Mouse (Mus musculus): ENCODE measurements at regions not wholly inside any gene's neighbourhood (a gene's known extent, or its start where the extent isn't known, plus 50 kb on each side); places are given as distances from the start of the nearest gene placed in this dataset.
A peak's percentile ranks its signal among the peaks of the same experiment; 100 is the strongest.

GRCm38 (mm10) chr1:61471779-61472578 lies 166.6 kb upstream of the Pard3b start:
- TF ChIP-seq POLR2A (IDR thresholded peaks at IDR 0.05; ENCODE audit: insufficient read depth, low read depth, low read length) (no peak), CTCF (IDR thresholded peaks at IDR 0.05; ENCODE audit: insufficient read depth, low read depth, low read length) (no peak)
- WGBS, result 39% methylated on average over 6 of the region's 6 CpGs
- H3K27ac ChIP-seq (ENCODE audit: insufficient read depth, low read depth, low read length), result peak overlapping the region; percentile 37; the same call in 1 of the 2 replicates
- H3K4me1 ChIP-seq (ENCODE audit: control insufficient read depth, insufficient read depth, low read length), result 0 out of 2 replicates have a peak, but pooled peaks cover 3% of the 10 kb centered on the region
- H3K4me3 ChIP-seq (ENCODE audit: insufficient read depth, low read depth, low read length), result no peak overlapping the region

GRCm38 (mm10) chr1:61472579-61473242 lies 165.9 kb upstream of the Pard3b start:
- H3K27ac ChIP-seq (ENCODE audit: insufficient read depth, low read depth, low read length), result peak overlapping the region; percentile 58; the same call in 1 of the 2 replicates
- 0 out of 2 replicates have a peak, but pooled peaks cover 3% of the 10 kb centered on the region for H3K4me1 ChIP-seq (ENCODE audit: control insufficient read depth, insufficient read depth, low read length)
- WGBS, result 40% methylated on average over 13 of the region's 13 CpGs
- H3K4me3 ChIP-seq (ENCODE audit: insufficient read depth, low read depth, low read length), result no peak overlapping the region
- TF ChIP-seq POLR2A (IDR thresholded peaks at IDR 0.05; ENCODE audit: insufficient read depth, low read depth, low read length) (no peak), CTCF (IDR thresholded peaks at IDR 0.05; ENCODE audit: insufficient read depth, low read depth, low read length) (no peak)

- Histone ChIP-seq H3K27ac (ENCODE audit: insufficient read depth, low read depth, low read length) (no peak overlapping the region), H3K4me3 (ENCODE audit: insufficient read depth, low read depth, low read length) (no peak overlapping the region), H3K4me1 (ENCODE audit: control insufficient read depth, insufficient read depth, low read length) (peaks cover 2% of the 10 kb centered on the region; the same call in 1 of the 2 replicates)
- TF ChIP-seq CTCF (IDR thresholded peaks at IDR 0.05; ENCODE audit: insufficient read depth, low read depth, low read length), result no peak
- TF ChIP-seq POLR2A (IDR thresholded peaks at IDR 0.05; ENCODE audit: insufficient read depth, low read depth, low read length), result no peak
- WGBS, result 97% methylated on average over 3 of the region's 3 CpGs
These were observed 153.2 kb upstream of the Pard3b start for GRCm38 (mm10) chr1:61485459-61485858.

GRCm38 (mm10) chr1:61524886-61525285 lies 113.7 kb upstream of the Pard3b start:
- H3K4me3 ChIP-seq (ENCODE audit: insufficient read depth, low read depth, low read length), result no peak overlapping the region
- WGBS, result 96% methylated on average over 1 of the region's 1 CpGs
- H3K4me1 ChIP-seq (ENCODE audit: control insufficient read depth, insufficient read depth, low read length), result no peaks in the 10 kb centered on the region
- no peak overlapping the region for H3K27ac ChIP-seq (ENCODE audit: insufficient read depth, low read depth, low read length)
- TF ChIP-seq CTCF (IDR thresholded peaks at IDR 0.05; ENCODE audit: insufficient read depth, low read depth, low read length), result no peak
- TF ChIP-seq POLR2A (IDR thresholded peaks at IDR 0.05; ENCODE audit: insufficient read depth, low read depth, low read length), result no peak

- TF ChIP-seq POLR2A (IDR thresholded peaks at IDR 0.05; ENCODE audit: insufficient read depth, low read depth, low read length) (no peak), CTCF (IDR thresholded peaks at IDR 0.05; ENCODE audit: insufficient read depth, low read depth, low read length) (no peak)
- H3K4me3 ChIP-seq (ENCODE audit: insufficient read depth, low read depth, low read length), result no peak overlapping the region
- WGBS, result 94% methylated on average over 8 of the region's 8 CpGs
- no peak overlapping the region for H3K27ac ChIP-seq (ENCODE audit: insufficient read depth, low read depth, low read length)
- H3K4me1 ChIP-seq (ENCODE audit: control insufficient read depth, insufficient read depth, low read length), result no peaks in the 10 kb centered on the region
These were observed 112.7 kb upstream of the Pard3b start for GRCm38 (mm10) chr1:61525881-61526280.

- no peak overlapping the region for H3K4me3 ChIP-seq (ENCODE audit: insufficient read depth, low read depth, low read length)
- no peak for TF ChIP-seq CTCF (IDR thresholded peaks at IDR 0.05; ENCODE audit: insufficient read depth, low read depth, low read length)
- TF ChIP-seq POLR2A (IDR thresholded peaks at IDR 0.05; ENCODE audit: insufficient read depth, low read depth, low read length), result no peak
- peaks cover 4% of the 10 kb centered on the region; the same call in 1 of the 2 replicates for H3K4me1 ChIP-seq (ENCODE audit: control insufficient read depth, insufficient read depth, low read length)
- 82% methylated on average over 15 of the region's 15 CpGs for WGBS
- no peak overlapping the region for H3K27ac ChIP-seq (ENCODE audit: insufficient read depth, low read depth, low read length)
These were observed 109.9 kb upstream of the Pard3b start for GRCm38 (mm10) chr1:61528757-61529156.

GRCm38 (mm10) chr1:61530166-61530565 lies 108.5 kb upstream of the Pard3b start:
- TF ChIP-seq CTCF (IDR thresholded peaks at IDR 0.05; ENCODE audit: insufficient read depth, low read depth, low read length), result no peak
- TF ChIP-seq POLR2A (IDR thresholded peaks at IDR 0.05; ENCODE audit: insufficient read depth, low read depth, low read length), result no peak
- H3K27ac ChIP-seq (ENCODE audit: insufficient read depth, low read depth, low read length), result no peak overlapping the region
- H3K4me1 ChIP-seq (ENCODE audit: control insufficient read depth, insufficient read depth, low read length), result peaks cover 4% of the 10 kb centered on the region; the same call in 1 of the 2 replicates
- 57% methylated on average over 3 of the region's 3 CpGs for WGBS
- no peak overlapping the region for H3K4me3 ChIP-seq (ENCODE audit: insufficient read depth, low read depth, low read length)

GRCm38 (mm10) chr1:61531487-61531886 lies 107.1 kb upstream of the Pard3b start:
- peaks cover 4% of the 10 kb centered on the region; the same call in 1 of the 2 replicates for H3K4me1 ChIP-seq (ENCODE audit: control insufficient read depth, insufficient read depth, low read length)
- no peak overlapping the region for H3K27ac ChIP-seq (ENCODE audit: insufficient read depth, low read depth, low read length)
- 31% methylated on average over 5 of the region's 5 CpGs for WGBS
- no peak overlapping the region for H3K4me3 ChIP-seq (ENCODE audit: insufficient read depth, low read depth, low read length)
- no peak for TF ChIP-seq CTCF (IDR thresholded peaks at IDR 0.05; ENCODE audit: insufficient read depth, low read depth, low read length)
- TF ChIP-seq POLR2A (IDR thresholded peaks at IDR 0.05; ENCODE audit: insufficient read depth, low read depth, low read length), result no peak

- WGBS, result 46% methylated on average over 3 of the region's 3 CpGs
- TF ChIP-seq CTCF (IDR thresholded peaks at IDR 0.05; ENCODE audit: insufficient read depth, low read depth, low read length), result no peak
- no peak for TF ChIP-seq POLR2A (IDR thresholded peaks at IDR 0.05; ENCODE audit: insufficient read depth, low read depth, low read length)
- Histone ChIP-seq H3K4me3 (ENCODE audit: insufficient read depth, low read depth, low read length) (no peak overlapping the region), H3K4me1 (ENCODE audit: control insufficient read depth, insufficient read depth, low read length) (no peaks in the 10 kb centered on the region), H3K27ac (ENCODE audit: insufficient read depth, low read depth, low read length) (no peak overlapping the region)
These were observed 98.5 kb upstream of the Pard3b start for GRCm38 (mm10) chr1:61540081-61540480.
